Mouse (Mus musculus) heart, embryonic 15.5 days (tissue): ENCODE measurements around the gene Cldn7. TPM values are rescaled to one million over a fixed set of nuclear protein-coding genes. Genes with fewer than 3 reads are reported as not detected.
A peak's percentile ranks its signal among the peaks of the same experiment; 100 is the strongest.

Experiments
- ATAC-seq: fragments of 200-750 bp; cut with Nextera tagmentation; replicated peaks from 2 replicates; pipeline ENCODE4 v1.8.0; 2017; ENCODE audit warnings: low read depth, moderate TSS enrichment; ENCODE audit not compliant: insufficient number of reproducible peaks, insufficient read depth, low FRiP score
- H3K27ac ChIP-seq: fragments of 300-500 bp; sonication (generic); 2 replicates; pipeline ENCODE4 v1.5.1; 2015; ENCODE audit warnings: mild to moderate bottlenecking, inconsistent platforms
- H3K27me3 ChIP-seq: fragments of 300-500 bp; sonication (generic); 2 replicates; pipeline ENCODE4 v1.6.1; 2015; ENCODE audit warnings: inconsistent platforms
- H3K36me3 ChIP-seq: fragments of 300-500 bp; sonication (generic); 2 replicates; pipeline ENCODE4 v1.6.1; 2015; ENCODE audit warnings: mild to moderate bottlenecking, inconsistent platforms
- H3K4me1 ChIP-seq: fragments of 300-500 bp; sonication (generic); replicated peaks from 2 replicates; pipeline ENCODE4 v1.6.1; 2015; ENCODE audit warnings: inconsistent platforms
- H3K4me2 ChIP-seq: fragments of 300-500 bp; sonication (generic); 2 replicates; pipeline ENCODE4 v1.6.1; 2015; ENCODE audit warnings: inconsistent platforms, mild to moderate bottlenecking, moderate library complexity
- H3K4me3 ChIP-seq: fragments of 300-500 bp; sonication (generic); 2 replicates; pipeline ENCODE4 v1.5.1; 2015; ENCODE audit warnings: mild to moderate bottlenecking, inconsistent platforms
- H3K9ac ChIP-seq: fragments of 300-500 bp; sonication (generic); 2 replicates; pipeline ENCODE4 v1.6.1; 2015; ENCODE audit warnings: mild to moderate bottlenecking, inconsistent platforms
- H3K9me3 ChIP-seq: fragments of 300-500 bp; sonication (generic); replicated peaks from 2 replicates; pipeline ENCODE4 v1.6.1; 2016; ENCODE audit warnings: inconsistent platforms
- WGBS: fragments of 180-500 bp; shearing (Covaris S2); methylation state at CpG from one replicate; pipeline ENCODE4 v1.1.7; 2015; ENCODE audit warnings: mixed read lengths; 5-methylcytosine and 5-hydroxymethylcytosine counted together
- polyA plus RNA-seq: library from polyadenylated mRNA; unstranded; fragments of >200 nt; fragmentation: Nextera tagmentation; extraction: Ambion mirVana; gene quantifications from 2 replicates; pipeline ENCODE4 v1.2.1, GENCODE M21; 2015

The Cldn7 gene
- polyA plus RNA-seq, 1 experiment from 2014 or later, result 3.8 TPM

DNA sequence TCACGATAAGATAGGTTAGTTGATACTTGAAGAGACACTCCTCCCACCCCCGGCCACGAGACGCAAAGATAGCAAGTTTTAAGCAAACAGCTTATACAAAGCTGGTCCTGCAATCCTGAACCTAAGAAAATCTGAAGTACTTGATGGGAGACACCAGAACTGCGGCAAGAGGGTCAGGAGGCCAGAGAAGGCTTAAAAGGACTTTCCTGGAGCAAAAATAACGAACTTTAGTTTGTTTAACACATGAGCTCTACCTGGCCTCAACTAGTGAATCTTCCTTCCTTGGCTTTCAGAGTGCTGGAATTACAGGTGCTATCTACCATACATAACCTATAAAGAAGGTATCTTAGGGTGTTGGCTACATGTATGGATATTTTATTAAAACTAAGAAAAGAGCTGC, 29.9 kb upstream of the Cldn7 start:
- H3K9me3 ChIP-seq, result no peaks in the 10 kb centered on the region
- no peak overlapping the region for H3K27ac ChIP-seq
- H3K27me3 ChIP-seq, result peaks cover 22% of the 10 kb centered on the region
- WGBS, result 18% methylated on average over 6 of the region's 6 CpGs
- H3K9ac ChIP-seq, result peak overlapping the region; percentile 28; the same call in 1 of the 2 replicates
- H3K36me3 ChIP-seq, result no peaks in the 10 kb centered on the region
- H3K4me3 ChIP-seq, result peak overlapping the region; percentile 61
- H3K4me2 ChIP-seq, result peak overlapping the region; percentile 58
- ATAC-seq, result no peak
- H3K4me1 ChIP-seq, result peaks cover 41% of the 10 kb centered on the region

DNA sequence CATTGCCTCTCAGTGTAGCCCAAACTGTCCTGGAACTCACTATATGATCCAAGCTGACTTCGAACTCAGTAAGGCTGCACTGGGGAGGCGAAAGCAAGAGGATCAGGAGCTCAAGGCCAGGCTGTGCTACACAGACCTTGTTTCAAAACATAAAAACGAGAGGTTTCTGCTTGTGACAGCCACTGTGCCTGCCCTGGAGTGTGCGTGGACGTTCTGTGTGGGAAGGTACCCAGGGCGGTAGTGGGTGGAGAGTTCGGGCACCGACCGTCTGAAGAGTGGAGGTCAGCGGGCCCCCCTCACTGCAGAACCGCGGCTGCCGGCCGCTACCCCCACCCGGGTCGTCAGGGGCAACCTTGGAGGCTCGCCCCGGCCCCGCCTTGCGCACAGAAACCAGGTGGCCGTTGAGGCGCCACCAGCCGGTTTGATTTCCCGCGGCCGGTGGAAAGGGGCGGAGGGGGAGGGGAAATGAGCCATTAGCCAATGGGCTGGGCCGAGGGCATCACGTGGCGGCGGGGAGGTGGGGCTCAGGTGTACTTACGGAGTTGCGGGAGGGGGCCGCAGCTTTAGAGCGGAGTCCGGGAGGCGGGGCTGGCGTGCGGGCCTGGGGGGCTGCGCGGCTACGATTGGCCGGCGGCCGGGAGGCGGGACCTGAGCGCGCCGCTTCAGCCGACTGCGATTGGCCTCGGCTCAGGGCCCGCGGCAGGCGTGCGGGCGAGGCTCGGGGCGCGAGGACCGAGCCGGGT, 29.3 kb upstream of the Cldn7 start, which contains the start of gene Ybx2:
Ybx2 (plus strand) TSS at position 660 of the 743 bp plus-strand sequence.
- Histone ChIP-seq H3K4me3 (peak within 1 kb of the TSS; percentile 61), H3K4me1 (peaks cover 41% of the 10 kb centered on the region), H3K36me3 (no peaks in the 10 kb centered on the region), H3K9ac (peak within 1 kb of the TSS; percentile 67), H3K27ac (peak within 1 kb of the TSS; percentile 61; the same call in 1 of the 2 replicates), H3K27me3 (peaks cover 26% of the 10 kb centered on the region), H3K9me3 (no peaks in the 10 kb centered on the region), H3K4me2 (peak within 1 kb of the TSS; percentile 100)
- 2% methylated on average over 60 of the region's 62 CpGs for WGBS
- peak; percentile 79 for ATAC-seq

GRCm38 (mm10) chr11:69936156-69936555, 28.4 kb upstream of the Cldn7 start:
- WGBS, result 3% methylated on average over 30 of the region's 30 CpGs
- peaks cover 26% of the 10 kb centered on the region for H3K27me3 ChIP-seq
- peak overlapping the region; percentile 100 for H3K4me2 ChIP-seq
- H3K4me3 ChIP-seq, result peak overlapping the region; percentile 61
- no peak for ATAC-seq
- H3K27ac ChIP-seq, result peak overlapping the region; percentile 59; the same call in 1 of the 2 replicates
- no peaks in the 10 kb centered on the region for H3K9me3 ChIP-seq
- peak overlapping the region; percentile 67 for H3K9ac ChIP-seq
- H3K4me1 ChIP-seq, result peaks cover 41% of the 10 kb centered on the region
- H3K36me3 ChIP-seq, result no peaks in the 10 kb centered on the region

DNA sequence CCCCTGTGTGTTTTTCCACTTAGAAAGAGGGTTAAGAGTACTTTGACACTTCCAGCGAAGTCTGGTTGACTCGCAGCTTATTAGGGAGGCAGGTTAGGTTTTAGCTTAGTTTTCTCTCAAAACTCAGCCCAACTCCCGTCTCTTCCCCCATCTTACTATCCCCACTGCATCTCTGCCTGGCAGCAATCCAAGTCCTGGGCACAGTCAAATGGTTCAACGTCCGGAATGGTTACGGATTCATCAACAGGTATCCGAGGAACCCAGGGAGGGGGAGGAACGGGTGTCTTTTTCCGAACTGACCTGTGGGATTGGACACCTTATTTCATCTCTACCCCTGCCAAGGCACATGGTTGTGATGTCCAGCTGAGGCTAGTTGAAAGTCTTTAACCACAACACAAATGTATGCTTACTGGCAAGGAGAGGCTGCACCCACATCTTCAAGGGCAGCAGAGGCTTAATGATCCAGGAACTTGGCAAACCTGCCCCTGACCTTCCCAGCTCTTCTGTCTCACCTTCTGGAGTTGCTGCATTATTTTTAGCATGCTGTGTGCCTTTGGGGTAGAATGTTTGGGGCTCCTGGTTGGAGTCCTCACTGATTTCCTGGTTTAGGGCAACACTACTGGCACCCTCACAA, 27.7 kb upstream of the Cldn7 start:
- Histone ChIP-seq H3K27ac (peak overlapping the region; percentile 61), H3K36me3 (no peaks in the 10 kb centered on the region), H3K27me3 (peaks cover 26% of the 10 kb centered on the region), H3K9ac (no peak overlapping the region), H3K4me3 (peak overlapping the region; percentile 61), H3K4me1 (peaks cover 41% of the 10 kb centered on the region), H3K4me2 (peak overlapping the region; percentile 100), H3K9me3 (no peaks in the 10 kb centered on the region)
- no peak for ATAC-seq
- WGBS, result 41% methylated on average over 9 of the region's 9 CpGs

GRCm38 (mm10) chr11:69937385-69937784, 27.2 kb upstream of the Cldn7 start:
- Histone ChIP-seq H3K27ac (peak overlapping the region; percentile 61), H3K4me1 (peaks cover 41% of the 10 kb centered on the region), H3K4me2 (peak overlapping the region; percentile 100), H3K4me3 (0 out of 2 replicates have a peak overlapping the region, but pooled peaks have one; percentile 61), H3K36me3 (no peaks in the 10 kb centered on the region), H3K9ac (no peak overlapping the region), H3K27me3 (peaks cover 26% of the 10 kb centered on the region), H3K9me3 (no peaks in the 10 kb centered on the region)
- ATAC-seq, result no peak
- 40% methylated on average over 4 of the region's 4 CpGs for WGBS

DNA sequence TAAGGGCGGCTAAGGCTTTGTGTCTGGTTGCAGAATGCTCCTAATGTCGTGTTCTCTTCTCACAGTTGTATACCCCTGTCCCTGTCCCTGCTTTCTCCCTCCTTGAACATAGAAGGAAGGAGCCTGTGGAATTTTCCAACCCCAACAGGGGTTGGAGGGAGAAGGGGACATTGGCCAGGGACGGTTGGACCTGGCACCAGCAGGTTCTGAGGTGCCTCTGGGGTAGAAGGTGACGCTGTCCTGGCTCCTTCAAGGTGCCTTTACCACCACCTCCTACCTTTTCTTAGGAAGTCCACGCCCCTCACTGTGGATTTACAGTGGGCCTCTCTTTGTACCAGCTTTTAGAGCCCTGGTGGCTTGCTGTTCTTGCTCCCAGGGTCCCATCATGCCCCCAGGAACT, 26.7 kb upstream of the Cldn7 start:
- H3K27me3 ChIP-seq, result peaks cover 26% of the 10 kb centered on the region
- no peaks in the 10 kb centered on the region for H3K9me3 ChIP-seq
- H3K9ac ChIP-seq, result no peak overlapping the region
- H3K4me1 ChIP-seq, result peaks cover 41% of the 10 kb centered on the region
- no peak overlapping the region for H3K4me3 ChIP-seq
- H3K27ac ChIP-seq, result peak overlapping the region; percentile 61
- no peaks in the 10 kb centered on the region; the same call in 1 of the 2 replicates for H3K36me3 ChIP-seq
- 53% methylated on average over 5 of the region's 5 CpGs for WGBS
- no peak for ATAC-seq
- no peak overlapping the region for H3K4me2 ChIP-seq

DNA sequence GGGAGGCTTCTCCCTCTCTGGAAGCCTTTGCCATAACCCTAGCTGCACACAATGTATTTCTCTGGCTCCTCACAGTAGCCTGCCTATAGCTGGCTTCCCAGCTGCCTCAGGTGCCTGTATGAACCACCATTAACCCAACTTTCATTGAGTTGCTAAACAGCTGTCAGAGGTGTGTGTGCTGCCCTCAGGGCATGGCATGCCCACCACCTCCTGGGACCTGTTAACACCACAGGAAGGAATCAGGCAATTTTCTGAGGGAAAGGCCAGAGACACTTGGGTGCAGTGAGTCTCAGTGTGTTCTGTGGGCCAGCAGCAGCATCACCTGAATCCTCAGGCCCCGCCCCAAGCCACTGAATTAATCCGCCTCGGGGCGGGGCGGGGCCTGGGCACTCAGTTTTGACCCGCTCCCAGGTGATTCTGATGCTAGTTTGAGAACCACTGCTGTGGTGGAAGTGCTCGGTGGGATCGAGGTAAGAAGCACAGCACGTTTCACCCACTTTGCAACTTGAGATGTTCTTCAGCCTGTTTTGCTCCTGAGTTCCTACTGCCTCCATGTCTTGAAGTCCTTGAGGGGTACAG, 26.1 kb upstream of the Cldn7 start:
- H3K27ac ChIP-seq, result no peak overlapping the region
- H3K4me2 ChIP-seq, result no peak overlapping the region
- H3K4me3 ChIP-seq, result no peak overlapping the region
- H3K36me3 ChIP-seq, result no peaks in the 10 kb centered on the region; the same call in 1 of the 2 replicates
- H3K4me1 ChIP-seq, result peaks cover 41% of the 10 kb centered on the region
- peaks cover 26% of the 10 kb centered on the region for H3K27me3 ChIP-seq
- H3K9ac ChIP-seq, result no peak overlapping the region
- ATAC-seq, result no peak
- 36% methylated on average over 9 of the region's 9 CpGs for WGBS
- no peaks in the 10 kb centered on the region for H3K9me3 ChIP-seq

DNA sequence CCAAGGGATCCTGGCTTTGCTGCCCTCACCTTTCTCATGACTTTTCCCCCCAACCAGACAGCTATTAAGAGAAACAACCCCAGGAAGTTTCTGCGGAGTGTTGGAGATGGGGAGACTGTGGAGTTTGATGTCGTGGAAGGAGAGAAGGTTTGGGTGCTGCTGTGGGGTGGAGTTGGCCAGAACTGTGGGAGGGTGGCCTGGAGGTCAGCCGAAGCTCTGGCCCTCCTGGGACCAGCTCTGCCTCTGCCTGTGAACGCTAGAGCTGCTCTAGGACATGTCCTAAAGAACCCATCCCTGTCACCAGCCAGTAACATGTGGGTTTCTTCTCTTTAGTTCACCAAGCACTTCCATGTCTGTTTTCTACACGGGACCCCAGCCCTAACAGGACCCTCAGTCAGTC, 25.4 kb upstream of the Cldn7 start:
- WGBS, result 57% methylated on average over 5 of the region's 5 CpGs
- H3K4me2 ChIP-seq, result no peak overlapping the region
- no peaks in the 10 kb centered on the region for H3K9me3 ChIP-seq
- peaks cover 26% of the 10 kb centered on the region for H3K27me3 ChIP-seq
- no peak overlapping the region for H3K27ac ChIP-seq
- no peak for ATAC-seq
- H3K36me3 ChIP-seq, result peaks cover 5% of the 10 kb centered on the region; the same call in 1 of the 2 replicates
- H3K4me3 ChIP-seq, result no peak overlapping the region
- H3K4me1 ChIP-seq, result peaks cover 41% of the 10 kb centered on the region
- H3K9ac ChIP-seq, result no peak overlapping the region

- Histone ChIP-seq H3K36me3 (peaks cover 11% of the 10 kb centered on the region), H3K4me2 (no peak overlapping the region), H3K4me1 (peaks cover 36% of the 10 kb centered on the region), H3K9me3 (no peaks in the 10 kb centered on the region), H3K9ac (no peak overlapping the region), H3K27ac (no peak overlapping the region), H3K4me3 (no peak overlapping the region), H3K27me3 (peaks cover 26% of the 10 kb centered on the region)
- WGBS, result 87% methylated on average over 17 of the region's 17 CpGs
- ATAC-seq, result no peak
Observed at GRCm38 (mm10) chr11:69939731-69940130, 24.8 kb upstream of the Cldn7 start.

- peaks cover 20% of the 10 kb centered on the region for H3K27me3 ChIP-seq
- no peak overlapping the region for H3K27ac ChIP-seq
- 69% methylated on average over 4 of the region's 4 CpGs for WGBS
- H3K4me3 ChIP-seq, result no peak overlapping the region
- H3K4me2 ChIP-seq, result no peak overlapping the region
- ATAC-seq, result no peak
- H3K4me1 ChIP-seq, result peaks cover 31% of the 10 kb centered on the region
- no peaks in the 10 kb centered on the region for H3K9me3 ChIP-seq
- H3K9ac ChIP-seq, result no peak overlapping the region
- H3K36me3 ChIP-seq, result peaks cover 22% of the 10 kb centered on the region
Observed at GRCm38 (mm10) chr11:69940962-69941361, 23.6 kb upstream of the Cldn7 start.

GRCm38 (mm10) chr11:69945216-69945615, 19.4 kb upstream of the Cldn7 start:
- ATAC-seq, result no peak
- peaks cover 23% of the 10 kb centered on the region for H3K36me3 ChIP-seq
- H3K9ac ChIP-seq, result no peak overlapping the region
- 72% methylated on average over 13 of the region's 13 CpGs for WGBS
- peaks cover 28% of the 10 kb centered on the region for H3K4me1 ChIP-seq
- H3K27me3 ChIP-seq, result no peaks in the 10 kb centered on the region
- H3K4me3 ChIP-seq, result no peak overlapping the region
- H3K27ac ChIP-seq, result no peak overlapping the region
- no peak overlapping the region for H3K4me2 ChIP-seq
- H3K9me3 ChIP-seq, result no peaks in the 10 kb centered on the region
